Mouse (Mus musculus) brain, adult 2 months (tissue): Measurements from ENCODE around the gene Gm8653.
"Not testable (repeated sequence)": the region's sequence is repeated elsewhere in the genome, so short reads cannot be mapped to it uniquely, and the experiment has no call there.

ENCODE experiments used
- DNase-seq: peaks from one replicate; pipeline ENCODE4 v3.0.0; 2011; ENCODE audit warnings: low read depth, low spot score

The Gm8653 gene

GRCm38 (mm10) chr7:22201164-22201563 is at the start of gene Gm8653:
Gm8653 (minus strand) TSS chr7:22201264.
- DNase-seq: not testable (repeated sequence)

GRCm38 (mm10) chr7:22229384-22229783 is 28.3 kb upstream of the Gm8653 start, which contains the start of gene Gm8453:
Gm8453 (minus strand) TSS chr7:22229484.
- DNase-seq: not testable (repeated sequence)

GRCm38 (mm10) chr7:22189077-22189476 is 12.0 kb downstream of the Gm8653 start, which contains the start of gene Vmn1r143:
Vmn1r143 (plus strand) TSS chr7:22189377.
- not testable (repeated sequence) for DNase-seq

- DNase-seq: not testable (repeated sequence)
Measured at GRCm38 (mm10) chr7:22163935-22164334, 37.1 kb downstream of the Gm8653 start, which contains the start of gene Vmn1r142. Vmn1r142 (minus strand) TSS chr7:22164035.
